Mouse (Mus musculus) lung, adult 2 months (tissue): ENCODE data around the gene Exoc3l2. TPM values are rescaled to one million over a fixed set of nuclear protein-coding genes. Genes with fewer than 3 reads are reported as not detected.
A peak's percentile ranks its signal among the peaks of the same experiment; 100 is the strongest.

Experiments used
- DNase-seq: peaks from one replicate; pipeline ENCODE4 v3.0.0; 2022
- H3K4me1 ChIP-seq: fragments of 200-500 bp; 2 replicates; pipeline ENCODE4 v1.6.1; 2011; ENCODE audit warnings: low read length; ENCODE audit not compliant: control insufficient read depth, insufficient read depth
- H3K4me3 ChIP-seq: fragments of 200-500 bp; replicated peaks from 2 replicates; pipeline ENCODE3; 2011; ENCODE audit warnings: low read depth, mild to moderate bottlenecking, control low read depth, low read length; ENCODE audit errors: extremely low read depth
- CTCF ChIP-seq: fragments of 200-500 bp; IDR thresholded peaks from 2 replicates; pipeline ENCODE4 v1.5.1; 2011; ENCODE audit warnings: mild to moderate bottlenecking, low read length, control low read depth; ENCODE audit not compliant: insufficient read depth
- POLR2A ChIP-seq: fragments of 200-500 bp; IDR thresholded peaks from 2 replicates; pipeline ENCODE4 v1.6.1; 2011; ENCODE audit warnings: low read depth, mild to moderate bottlenecking, control low read depth, low read length, borderline replicate concordance; ENCODE audit errors: extremely low read depth
- WGBS: fragments of 180-500 bp; shearing (Covaris S2); methylation state at CpG from one replicate; pipeline ENCODE4 v1.1.7; 2018; 5-methylcytosine and 5-hydroxymethylcytosine counted together
- polyA plus RNA-seq: library from polyadenylated mRNA; depleted of rRNA; stranded (reverse); fragments of >200 nt; gene quantifications from 2 replicates; pipeline ENCODE4 v1.2.3, GENCODE M21; 2012

Exoc3l2 gene
- polyA plus RNA-seq, 1 experiment: 2.7 TPM

DNA sequence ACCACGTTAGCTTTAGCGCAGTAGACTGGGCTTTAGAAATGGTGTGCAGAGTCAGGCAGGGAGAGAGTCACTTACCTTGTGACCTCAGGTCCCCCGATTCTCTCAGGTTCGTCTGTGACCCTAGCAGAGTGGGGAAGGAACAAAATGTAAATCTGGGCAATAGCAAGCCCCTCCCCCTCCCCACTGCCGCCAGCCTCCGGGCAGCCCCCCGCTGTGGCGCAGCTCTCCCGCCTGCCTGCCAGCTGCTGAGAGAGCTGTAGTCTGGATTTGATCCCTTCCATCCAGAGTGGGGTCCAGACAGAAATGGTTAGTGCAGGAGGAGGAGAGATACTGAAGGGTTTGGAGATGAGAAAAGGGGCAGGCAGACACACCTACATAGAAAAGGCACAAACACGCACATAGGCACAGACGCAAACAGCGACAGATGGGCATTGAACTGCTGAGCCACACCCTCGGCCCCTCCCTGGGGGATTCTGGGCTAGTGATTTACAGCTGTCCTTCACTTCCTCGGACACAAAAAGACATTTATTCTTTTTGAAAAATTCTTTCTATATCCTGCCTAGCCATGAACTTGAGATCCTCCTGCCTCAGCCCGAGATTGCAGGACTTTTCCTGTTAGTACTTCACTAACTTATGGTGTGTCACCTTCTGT, 35.0 kb upstream of the Exoc3l2 start:
- H3K4me1 ChIP-seq: no peaks in the 10 kb centered on the region
- WGBS: 77% methylated on average over 15 of the region's 15 CpGs
- no peak overlapping the region for H3K4me3 ChIP-seq
- TF ChIP-seq POLR2A (no peak), CTCF (no peak)
- DNase-seq: no peak

DNA sequence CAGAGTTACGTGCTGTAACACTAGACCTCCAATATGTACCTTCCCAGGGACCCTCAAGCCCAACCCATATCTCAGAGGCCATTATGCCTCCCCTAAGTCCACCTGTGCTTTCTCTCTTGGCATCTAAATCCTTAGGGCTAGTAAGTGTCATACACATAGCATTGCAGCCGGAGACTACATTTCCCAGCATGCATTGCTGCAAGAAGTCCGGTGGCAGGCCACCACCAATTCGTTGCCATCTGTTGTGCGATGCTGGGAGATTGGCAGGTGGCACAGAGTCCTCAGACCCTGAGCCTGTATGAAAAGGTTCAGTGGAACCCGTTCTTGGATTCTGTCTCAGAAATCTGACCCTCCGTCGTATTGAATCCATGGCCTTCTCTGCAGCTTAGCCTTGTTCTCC, 33.4 kb upstream of the Exoc3l2 start:
- Histone ChIP-seq H3K4me1 (no peaks in the 10 kb centered on the region), H3K4me3 (no peak overlapping the region)
- TF ChIP-seq POLR2A (no peak), CTCF (no peak)
- no peak for DNase-seq
- WGBS: 75% methylated on average over 8 of the region's 8 CpGs

GRCm38 (mm10) chr7:19430402-19430801, 32.7 kb upstream of the Exoc3l2 start:
- H3K4me3 ChIP-seq: no peak overlapping the region
- no peaks in the 10 kb centered on the region for H3K4me1 ChIP-seq
- TF ChIP-seq CTCF (no peak), POLR2A (no peak)
- DNase-seq: no peak
- 74% methylated on average over 6 of the region's 6 CpGs for WGBS

GRCm38 (mm10) chr7:19432475-19432874, 30.7 kb upstream of the Exoc3l2 start:
- WGBS: 98% methylated on average over 2 of the region's 2 CpGs

DNA sequence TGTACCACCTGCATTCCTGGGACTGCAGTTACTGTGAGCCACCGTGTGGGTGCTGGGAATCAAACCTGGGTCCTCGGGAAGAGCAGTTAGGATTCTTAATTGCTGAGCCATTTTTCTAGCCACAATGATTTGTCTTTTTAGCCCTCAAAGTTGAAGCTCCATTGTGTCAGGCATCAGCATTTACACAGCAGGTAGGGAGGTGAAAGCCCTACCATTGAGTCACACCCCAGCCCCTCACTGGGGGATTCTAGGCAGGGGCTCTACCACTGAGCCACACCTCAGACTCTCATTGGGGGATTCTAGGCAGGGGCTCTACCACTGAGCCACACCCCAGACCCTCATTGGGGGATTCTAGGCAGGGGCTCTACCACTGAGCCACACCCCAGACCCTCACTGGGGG, 26.9 kb upstream of the Exoc3l2 start:
- no peak for DNase-seq
- Histone ChIP-seq H3K4me3 (no peak overlapping the region), H3K4me1 (no peaks in the 10 kb centered on the region)
- no peak for TF ChIP-seq POLR2A
- no peak for TF ChIP-seq CTCF
- 93% methylated on average over 2 of the region's 2 CpGs for WGBS

More at GRCm38 (mm10) chr7:19432475-19432874, 30.7 kb upstream of the Exoc3l2 start:
- no peak overlapping the region for H3K4me3 ChIP-seq
- DNase-seq: no peak
- H3K4me1 ChIP-seq: no peaks in the 10 kb centered on the region
- TF ChIP-seq CTCF (peak; percentile 44), POLR2A (no peak)

GRCm38 (mm10) chr7:19437048-19437447, 26.1 kb upstream of the Exoc3l2 start:
- no peak for DNase-seq
- 91% methylated on average over 9 of the region's 9 CpGs for WGBS
- no peak overlapping the region for H3K4me3 ChIP-seq
- H3K4me1 ChIP-seq: no peaks in the 10 kb centered on the region
- TF ChIP-seq POLR2A (no peak), CTCF (no peak)

DNA sequence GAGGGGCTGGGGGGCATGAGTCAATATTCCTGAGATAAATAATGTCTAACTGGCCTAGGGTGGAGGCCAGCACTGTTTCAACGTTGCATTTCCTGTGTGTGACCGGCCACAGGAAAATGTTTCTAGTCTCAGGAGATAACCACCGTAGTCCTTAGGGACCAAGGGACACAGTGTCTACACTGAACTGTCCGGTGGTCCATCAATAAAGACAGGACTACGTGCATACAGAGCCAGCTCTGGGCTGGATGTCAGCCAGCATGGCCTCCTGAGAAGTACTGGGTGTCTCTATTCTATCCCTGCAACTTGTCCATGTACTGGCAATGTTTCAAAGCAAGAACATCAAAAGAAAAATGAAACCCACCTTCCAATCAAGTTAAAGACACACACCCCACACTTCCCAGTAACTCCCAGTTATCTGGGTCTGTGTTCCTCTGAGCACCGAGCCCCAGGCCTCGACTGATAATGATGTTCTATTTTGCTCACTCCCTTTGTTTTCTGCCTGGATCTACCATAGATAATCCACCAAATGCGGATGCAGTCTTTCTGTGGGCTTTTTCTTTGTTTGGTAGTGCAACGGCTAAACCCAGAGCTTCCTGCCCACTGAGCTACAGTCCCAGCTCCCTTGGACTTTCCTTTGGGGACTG, 21.6 kb upstream of the Exoc3l2 start:
- WGBS: 52% methylated on average over 9 of the region's 9 CpGs
- Histone ChIP-seq H3K4me3 (no peak overlapping the region), H3K4me1 (no peaks in the 10 kb centered on the region)
- DNase-seq: no peak
- TF ChIP-seq CTCF (no peak), POLR2A (no peak)

- 33% methylated on average over 3 of the region's 3 CpGs for WGBS
- DNase-seq: peak; percentile 86
- TF ChIP-seq POLR2A (no peak), CTCF (peak; percentile 70)
- Histone ChIP-seq H3K4me3 (no peak overlapping the region), H3K4me1 (no peaks in the 10 kb centered on the region)
These were observed 19.8 kb upstream of the Exoc3l2 start for GRCm38 (mm10) chr7:19443344-19443743.

DNA sequence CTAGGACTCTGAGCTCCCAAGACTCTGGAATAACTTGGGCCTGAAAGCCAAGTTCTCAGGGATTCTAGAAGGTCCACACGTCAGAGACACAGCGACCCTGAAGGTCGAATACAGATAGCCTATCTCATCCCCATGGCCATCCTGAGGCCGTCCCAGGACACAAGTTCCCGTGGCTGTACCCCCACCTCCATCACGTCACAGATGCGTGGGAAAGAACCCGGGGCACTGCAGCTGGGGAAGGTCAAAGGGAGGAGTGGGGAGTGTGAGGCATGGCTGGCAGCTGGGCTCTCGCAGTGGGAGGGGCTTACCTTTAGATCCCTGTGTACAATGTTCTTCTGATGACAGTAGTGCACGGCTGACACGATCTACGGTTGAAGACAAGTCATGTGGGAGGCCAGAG, 18.3 kb upstream of the Exoc3l2 start:
- DNase-seq: no peak
- no peak for TF ChIP-seq POLR2A
- TF ChIP-seq CTCF: no peak
- Histone ChIP-seq H3K4me3 (no peak overlapping the region), H3K4me1 (no peaks in the 10 kb centered on the region)
- WGBS: 74% methylated on average over 12 of the region's 12 CpGs

DNA sequence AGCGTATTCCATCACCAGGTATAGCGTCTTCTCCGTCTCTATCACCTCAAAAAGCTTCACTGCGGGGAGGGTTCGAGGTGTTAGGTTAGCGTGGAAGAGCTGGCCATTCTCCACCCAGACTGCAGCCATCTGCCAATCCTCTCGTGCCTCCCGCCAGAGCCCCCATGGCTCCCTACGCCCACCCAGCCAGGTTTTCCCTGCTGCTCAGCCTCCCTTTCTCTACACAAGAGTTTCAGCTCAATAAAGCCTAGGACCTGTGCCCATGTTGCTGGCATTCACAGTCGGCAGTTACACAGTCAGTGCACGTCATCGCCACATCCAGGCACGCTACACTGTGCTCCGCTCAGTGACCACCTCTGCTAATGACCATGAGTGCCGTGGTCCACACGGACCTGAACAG, 15.4 kb upstream of the Exoc3l2 start:
- 94% methylated on average over 16 of the region's 16 CpGs for WGBS
- TF ChIP-seq POLR2A (no peak), CTCF (no peak)
- DNase-seq: no peak
- Histone ChIP-seq H3K4me3 (no peak overlapping the region), H3K4me1 (no peaks in the 10 kb centered on the region)

DNA sequence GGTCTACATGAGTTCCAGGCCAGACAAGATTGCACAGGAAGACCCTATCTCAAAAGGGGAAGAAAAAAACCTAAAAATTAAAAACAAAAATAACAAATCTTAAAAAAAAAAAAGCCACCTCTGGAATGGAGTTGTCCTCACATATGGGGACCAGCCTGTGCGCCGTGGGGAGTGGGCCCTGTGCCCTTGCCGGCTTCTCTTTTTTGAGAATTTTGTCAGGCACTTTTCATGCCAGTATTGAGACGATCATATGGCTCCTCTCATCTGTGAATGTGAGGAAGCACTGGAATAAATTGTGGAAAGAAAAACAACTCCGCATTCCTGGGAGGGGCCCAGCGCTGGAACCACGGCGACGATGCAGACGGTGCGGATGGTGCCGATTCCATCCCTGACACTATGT, 14.0 kb upstream of the Exoc3l2 start:
- TF ChIP-seq CTCF: no peak
- TF ChIP-seq POLR2A: no peak
- H3K4me1 ChIP-seq: no peaks in the 10 kb centered on the region
- 50% methylated on average over 12 of the region's 12 CpGs for whole genome bisulfite sequencing
- no peak for DNase-seq
- no peak overlapping the region for H3K4me3 ChIP-seq
